17 mouse cellular contexts compared by ENCODE assay signal in the genomic region with DNA sequence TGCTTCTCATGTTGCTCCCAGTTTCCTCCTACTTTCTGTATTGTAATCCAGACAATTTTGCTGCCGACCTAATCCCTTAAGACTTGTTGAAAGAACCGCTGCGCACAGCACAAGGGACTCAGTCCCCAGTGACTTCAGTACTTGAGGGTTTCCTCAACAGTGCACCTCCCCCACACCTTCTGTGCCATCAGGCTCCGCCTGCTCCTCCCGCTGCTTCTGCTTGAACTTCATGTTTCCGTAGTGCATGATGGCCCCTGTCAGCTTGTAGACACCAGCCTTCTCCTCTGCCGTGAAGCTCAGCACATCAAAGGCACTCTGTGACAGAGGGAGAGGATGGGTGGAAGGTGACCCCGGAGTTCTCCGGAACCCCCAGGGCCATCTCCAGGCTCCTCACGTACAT. TPM values are rescaled to one million over a fixed set of nuclear protein-coding genes. Genes with fewer than 3 reads are reported as not detected.
DNase-seq lines count a peak whose midpoint lies in the region; ATAC-seq and TF ChIP-seq lines count a peak whose summit lies in the region.
"Had no signal": no experiment of that assay in that cellular context is flagged by ENCODE, and none has a peak within 500 bp of the region (broad histone marks: within the 10 kb centered on the region; RNA-seq: fewer than 3 reads in every experiment).

No protein-coding gene starts in this region.

- H3K4me1 ChIP-seq in heart, embryonic 13.5 days: peaks cover 55% of the 10 kb centered on the region
- peaks cover 9 to 24% of the 10 kb centered on the region in 2 experiments for H3K4me1 ChIP-seq in CH12.LX (ENCODE audit: control insufficient read depth in 1 of 2, insufficient read depth in 2 of 2)
- H3K4me1 ChIP-seq: forebrain, embryonic 15.5 days had no signal

- no peak for ATAC-seq in heart, embryonic 13.5 days (ENCODE audit: extremely low read depth, insufficient number of reproducible peaks, low FRiP score, low TSS enrichment)
- ATAC-seq in common myeloid progenitor, adult 5-6 weeks (replicated peaks; ENCODE audit: low read depth, poor library complexity, severe bottlenecking): peak; percentile 63; the same call in 1 of the 2 replicates
- ATAC-seq: forebrain, embryonic 15.5 days had no signal

- H3K27me3 ChIP-seq in heart, embryonic 13.5 days (replicated peaks): no peaks in the 10 kb centered on the region
- peaks cover 43% of the 10 kb centered on the region for H3K27me3 ChIP-seq in CH12.LX (replicated peaks)
- H3K27me3 ChIP-seq: forebrain, embryonic 15.5 days had no signal

- H3K9me3 ChIP-seq in heart, embryonic 13.5 days: no peaks in the 10 kb centered on the region
- H3K9me3 ChIP-seq in CH12.LX (replicated peaks; ENCODE audit: low read length): peaks cover 2% of the 10 kb centered on the region
- H3K9me3 ChIP-seq: forebrain, embryonic 15.5 days; G1E had no signal

- no peak for TF ChIP-seq CTCF in CH12.LX (conservative IDR thresholded peaks at IDR 0.05 in 1 of 2, IDR thresholded peaks at IDR 0.05 in 1 of 2; ENCODE audit: low read depth in 2 of 2, low read length in 2 of 2)

- TF ChIP-seq RAD21 in CH12.LX (IDR thresholded peaks at IDR 0.05; ENCODE audit: low read depth, low read length): no peak

- no peak for TF ChIP-seq POLR2A in CH12.LX (IDR thresholded peaks at IDR 0.05; ENCODE audit: low read depth, low read length)

- no peaks in the 10 kb centered on the region for H3K79me2 ChIP-seq in CH12.LX (replicated peaks; ENCODE audit: control insufficient read depth, extremely low read depth, insufficient read depth, poor library complexity, severe bottlenecking)

- peak overlapping the region; percentile 61 for H3K4me3 ChIP-seq in heart, embryonic 13.5 days
- peak overlapping the region in 1 of 3 experiments; percentile 17 for H3K4me3 ChIP-seq in CH12.LX (replicated peaks in 1 of 3; ENCODE audit: low read depth in 2 of 3, low read length in 2 of 3, poor library complexity in 1 of 3)
- H3K4me3 ChIP-seq: forebrain, embryonic 15.5 days had no signal

- no peak for DNase-seq in heart, postnatal 4 days
- DNase-seq in CH12.LX (ENCODE audit: extremely low read depth): peak; percentile 86
- peak; percentile 45 to 63 for DNase-seq in layer of hippocampus, postnatal 36 days
- DNase-seq in spleen, adult 12 weeks (ENCODE audit: low spot score): no peak
- DNase-seq in spleen, postnatal 36 days (ENCODE audit: low spot score in 2 of 2): no peak
- no peak for DNase-seq in gastrocnemius, postnatal 36 days
- DNase-seq: kidney, adult 18-20 months; lung, postnatal 14 days had no signal

- peak overlapping the region; percentile 90 for H3K27ac ChIP-seq in heart, embryonic 13.5 days (replicated peaks)
- H3K27ac ChIP-seq in CH12.LX (ENCODE audit: insufficient read depth, low read depth): no peak overlapping the region
- H3K27ac ChIP-seq: forebrain, embryonic 15.5 days had no signal

- H3K9ac ChIP-seq in heart, embryonic 13.5 days: peak overlapping the region; percentile 89
- no peak overlapping the region for H3K9ac ChIP-seq in CH12.LX (ENCODE audit: insufficient read depth, low read depth)
- H3K9ac ChIP-seq: forebrain, embryonic 15.5 days had no signal

- 34% methylated on average over 10 of the region's 10 CpGs for WGBS in heart, embryonic 13.5 days

- peak overlapping the region; percentile 70 for H3K4me2 ChIP-seq in heart, embryonic 13.5 days
- H3K4me2 ChIP-seq in CH12.LX (ENCODE audit: insufficient read depth, low read depth, poor library complexity, severe bottlenecking): peak overlapping the region; percentile 62; the same call in 1 of the 2 replicates
- H3K4me2 ChIP-seq: forebrain, embryonic 15.5 days; liver, embryonic 11.5 days had no signal

- in situ Hi-C loops in CH12.LX (cut with MboI; ENCODE audit: low pct_ligation_motif_present, low pct_unique_long_range_greater_than_20kb, low sequenced_read_pairs): loop anchor here (5.0 kb wide), 1 partner anchor 37 kb away; no protein-coding TSS in a partner anchor

- intact Hi-C loops in gastrocnemius, postnatal 36 days (cut with DNase I): no loop called here

- TF ChIP-seq EP300 in CH12.LX (IDR thresholded peaks at IDR 0.05; ENCODE audit: low read length): no peak

- dilution Hi-C loops in CH12.LX (cut with MboI; ENCODE audit: extremely low pct_ligation_motif_present, extremely low pct_unique_long_range_greater_than_20kb, low sequenced_read_pairs): no loop called here

- H3K36me3 ChIP-seq in heart, embryonic 13.5 days: peaks cover 86% of the 10 kb centered on the region
- H3K36me3 ChIP-seq in CH12.LX (replicated peaks in 1 of 2; ENCODE audit: control insufficient read depth in 1 of 2, insufficient read depth in 1 of 2, low read length in 1 of 2): no peaks in the 10 kb centered on the region
- H3K36me3 ChIP-seq: forebrain, embryonic 15.5 days; G1E had no signal

TF ChIP-seq in CH12.LX, 34 proteins besides CTCF, POLR2A, EP300 and RAD21 (continues in another document):
- TF ChIP-seq MXI1 (IDR thresholded peaks at IDR 0.05; ENCODE audit: low read depth, low read length) (no peak), ZNF384 (IDR thresholded peaks at IDR 0.05; ENCODE audit: low read depth, low read length) (no peak), MEF2A (IDR thresholded peaks at IDR 0.05; ENCODE audit: borderline replicate concordance, low read depth, low read length) (no peak), MAFK (IDR thresholded peaks at IDR 0.05; ENCODE audit: insufficient replicate concordance, low read length) (no peak), NRF1 (IDR thresholded peaks at IDR 0.05; ENCODE audit: low read depth, low read length) (0 out of 2 replicates have a peak, but pooled peaks have one; percentile 22), ELF1 (IDR thresholded peaks at IDR 0.05; ENCODE audit: low read depth, low read length) (no peak), CHD2 (IDR thresholded peaks at IDR 0.05; ENCODE audit: low read length) (peak; percentile 56; the same call in 1 of the 2 replicates), SMC3 (IDR thresholded peaks at IDR 0.05; ENCODE audit: low read depth, low read length) (no peak; the same call in 1 of the 2 replicates), MYC (IDR thresholded peaks at IDR 0.05; ENCODE audit: low read depth, low read length) (no peak), IRF4 (IDR thresholded peaks at IDR 0.05; ENCODE audit: low read depth, low read length) (peak; percentile 31; the same call in 1 of the 2 replicates), JUN (IDR thresholded peaks at IDR 0.05; ENCODE audit: insufficient read depth, low read depth, low read length) (no peak), CHD1 (IDR thresholded peaks at IDR 0.05; ENCODE audit: low read depth, low read length) (no peak), MAX (IDR thresholded peaks at IDR 0.05; ENCODE audit: low read length) (peak; percentile 55; the same call in 1 of the 2 replicates), HCFC1 (IDR thresholded peaks at IDR 0.05; ENCODE audit: low read depth, low read length) (no peak), NELFE (IDR thresholded peaks at IDR 0.05; ENCODE audit: low read depth, low read length) (0 out of 2 replicates have a peak, but pooled peaks have one; percentile 13), ZMIZ1 (IDR thresholded peaks at IDR 0.05; ENCODE audit: low read depth, low read length) (no peak), TCF12 (IDR thresholded peaks at IDR 0.05; ENCODE audit: low read depth, low read length) (peak; percentile 21; the same call in 1 of the 2 replicates)

RNA-seq across cellular contexts. Expression of a gene that starts 6.0 kb away (rescaled TPM):
- 1,796 and 1,858 TPM in 2 replicates for polyA plus RNA-seq in heart, embryonic 13.5 days (2015; fragmentation: Nextera tagmentation; extraction: Ambion mirVana)
- over 10,000 TPM; 15,879 to 17,172 TPM for total RNA-seq in heart, postnatal 4 days (2021)
- 0.21 and 0.98 TPM in 2 replicates for total RNA-seq in CH12.LX (2012; rRNA removed)
- total RNA-seq in CH12.LX (2014; rRNA removed): 0.04 and 0.16 TPM in 2 replicates
- 1.3 and 1.5 TPM in 2 replicates for polyA plus RNA-seq in CH12.LX (2012; ENCODE audit: insufficient read length, low read depth)
- not detected in 2 replicates for total RNA-seq in common myeloid progenitor, adult 5-6 weeks (2017)
- 1 to 10 TPM; 1.1 to 2.3 TPM for total RNA-seq in layer of hippocampus, postnatal 36 days (2021)
- total RNA-seq in gastrocnemius, postnatal 36 days (2021): 100 to 1,000 TPM in 1 of 2 experiments, 10 to 100 TPM in 1; 40.5 to 246 TPM

RNA-seq across cellular contexts. Expression of a gene that starts 16.0 kb away (rescaled TPM):
- not detected in 2 replicates for polyA plus RNA-seq in heart, embryonic 13.5 days (2015; fragmentation: Nextera tagmentation; extraction: Ambion mirVana)
- total RNA-seq in heart, postnatal 4 days (2021): not detected
- total RNA-seq in CH12.LX (2012; rRNA removed): not detected in 2 replicates
- not detected in 2 replicates for total RNA-seq in CH12.LX (2014; rRNA removed)
- polyA plus RNA-seq in CH12.LX (2012; ENCODE audit: insufficient read length, low read depth): not detected in 2 replicates
- total RNA-seq in common myeloid progenitor, adult 5-6 weeks (2017): not detected in 2 replicates
- not detected for total RNA-seq in layer of hippocampus, postnatal 36 days (2021)
- total RNA-seq in gastrocnemius, postnatal 36 days (2021): not detected
- total RNA-seq: G1E; heart, postnatal 14 days; layer of hippocampus, postnatal 25 days; midbrain, postnatal 0 days had no signal
- polyA plus RNA-seq: cortical plate, adult 2 months; forebrain, embryonic 15.5 days; G1E; liver, embryonic 11.5 days; midbrain, postnatal 0 days had no signal

RNA-seq across cellular contexts. Expression of a gene that starts 24.7 kb away (rescaled TPM):
- 0.49 and 0.98 TPM in 2 replicates for polyA plus RNA-seq in heart, embryonic 13.5 days (2015; fragmentation: Nextera tagmentation; extraction: Ambion mirVana)
- under 1 TPM in 1 of 2 experiments, not detected in 1; 0.33 TPM for total RNA-seq in heart, postnatal 4 days (2021)
- total RNA-seq in CH12.LX (2012; rRNA removed): not detected in 2 replicates
- not detected in 2 replicates for total RNA-seq in CH12.LX (2014; rRNA removed)
- not detected in 2 replicates for polyA plus RNA-seq in CH12.LX (2012; ENCODE audit: insufficient read length, low read depth)
- not detected in 2 replicates for total RNA-seq in common myeloid progenitor, adult 5-6 weeks (2017)
- 10 to 100 TPM; 70.3 to 80.4 TPM for total RNA-seq in layer of hippocampus, postnatal 36 days (2021)
- under 1 TPM in 1 of 2 experiments, not detected in 1; 0.42 TPM for total RNA-seq in gastrocnemius, postnatal 36 days (2021)
- total RNA-seq: G1E had no signal
- polyA plus RNA-seq: G1E; liver, embryonic 11.5 days had no signal

RNA-seq across cellular contexts. Expression of a gene that starts 28.3 kb away (rescaled TPM):
- polyA plus RNA-seq in heart, embryonic 13.5 days (2015; fragmentation: Nextera tagmentation; extraction: Ambion mirVana): not detected in 2 replicates
- total RNA-seq in heart, postnatal 4 days (2021): not detected
- total RNA-seq in CH12.LX (2012; rRNA removed) (not detected in 2 replicates), CH12.LX (2014; rRNA removed) (not detected in 2 replicates)
- not detected in 2 replicates for polyA plus RNA-seq in CH12.LX (2012; ENCODE audit: insufficient read length, low read depth)
- not detected in 2 replicates for total RNA-seq in common myeloid progenitor, adult 5-6 weeks (2017)
- total RNA-seq in layer of hippocampus, postnatal 36 days (2021): not detected
- not detected for total RNA-seq in gastrocnemius, postnatal 36 days (2021)
- total RNA-seq: G1E; heart, postnatal 14 days; midbrain, postnatal 0 days had no signal
- polyA plus RNA-seq: G1E; liver, embryonic 11.5 days had no signal

RNA-seq across cellular contexts. Expression of a gene that starts 33.7 kb away (rescaled TPM):
- 3,662 and 3,747 TPM in 2 replicates for polyA plus RNA-seq in heart, embryonic 13.5 days (2015; fragmentation: Nextera tagmentation; extraction: Ambion mirVana)
- total RNA-seq in heart, postnatal 4 days (2021): 1,000 to 10,000 TPM; 1,764 to 1,922 TPM
- 0.08 TPM in 2 replicates for total RNA-seq in CH12.LX (2012; rRNA removed)
- total RNA-seq in CH12.LX (2014; rRNA removed): not detected in 2 replicates
- 0.57 TPM in 1 of 2 replicates, not detected in the other for polyA plus RNA-seq in CH12.LX (2012; ENCODE audit: insufficient read length, low read depth)
- not detected in 2 replicates for total RNA-seq in common myeloid progenitor, adult 5-6 weeks (2017)
- 1 to 10 TPM; 7.9 to 9.2 TPM for total RNA-seq in layer of hippocampus, postnatal 36 days (2021)
- 1,000 to 10,000 TPM in 1 of 2 experiments, 100 to 1,000 TPM in 1; 194 to 1,204 TPM for total RNA-seq in gastrocnemius, postnatal 36 days (2021)

Comparison
In these comparisons a context has a peak if more than half of its experiments do, and no peak if none do; other contexts are left out.
1. DNase-seq: peak in CH12.LX (single experiment) and layer of hippocampus, postnatal 36 days (2 of 2); none in heart, postnatal 4 days (single experiment), spleen, adult 12 weeks (single experiment), spleen, postnatal 36 days (0 of 2) and gastrocnemius, postnatal 36 days (0 of 2).
2. RNA of a gene that starts 6.0 kb away (total RNA-seq): 15,879 to 17,172 TPM in heart, postnatal 4 days; 40.5 to 246 TPM in gastrocnemius, postnatal 36 days, 1.1 to 2.3 TPM in layer of hippocampus, postnatal 36 days, 0.04 to 0.98 TPM in CH12.LX and not detected in common myeloid progenitor, adult 5-6 weeks; every median in the first group is over 10 times any median in the second.
3. RNA of a gene that starts 24.7 kb away (total RNA-seq): 70.3 to 80.4 TPM in layer of hippocampus, postnatal 36 days; 0.42 TPM in gastrocnemius, postnatal 36 days, 0.33 TPM in heart, postnatal 4 days, not detected in CH12.LX and not detected in common myeloid progenitor, adult 5-6 weeks; every median in the first group is over 10 times any median in the second.